Mouse (Mus musculus): ENCODE data around the gene I0C0044D17Rik. TPM values are rescaled to one million over a fixed set of nuclear protein-coding genes. Genes with fewer than 3 reads are reported as not detected.

The I0C0044D17Rik gene
- total RNA-seq, 2 experiments from 2014 or later: not detected

DNA sequence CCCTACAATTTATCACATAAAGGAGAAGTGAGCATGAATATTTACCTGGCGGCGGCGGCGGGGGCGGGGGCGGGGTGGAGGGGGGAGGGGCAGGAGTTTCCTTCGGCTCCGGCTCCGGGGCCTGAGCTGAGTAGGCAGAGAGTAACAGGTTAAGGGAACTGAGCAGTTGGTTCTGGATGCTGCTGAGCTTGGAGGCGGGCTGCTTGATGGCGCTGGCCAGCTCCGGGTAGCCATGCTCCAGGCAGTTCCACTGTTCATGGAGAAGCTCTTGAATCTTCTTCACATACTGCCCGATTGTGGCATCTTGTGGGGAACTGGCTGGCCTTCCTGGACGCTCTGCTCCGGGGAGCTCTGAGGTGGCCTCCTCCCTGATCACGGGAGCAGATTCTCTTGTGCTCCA, 45.4 kb downstream of the I0C0044D17Rik start:
- ATAC-seq (ENCODE audit: poor library complexity, severe bottlenecking): no peak

DNA sequence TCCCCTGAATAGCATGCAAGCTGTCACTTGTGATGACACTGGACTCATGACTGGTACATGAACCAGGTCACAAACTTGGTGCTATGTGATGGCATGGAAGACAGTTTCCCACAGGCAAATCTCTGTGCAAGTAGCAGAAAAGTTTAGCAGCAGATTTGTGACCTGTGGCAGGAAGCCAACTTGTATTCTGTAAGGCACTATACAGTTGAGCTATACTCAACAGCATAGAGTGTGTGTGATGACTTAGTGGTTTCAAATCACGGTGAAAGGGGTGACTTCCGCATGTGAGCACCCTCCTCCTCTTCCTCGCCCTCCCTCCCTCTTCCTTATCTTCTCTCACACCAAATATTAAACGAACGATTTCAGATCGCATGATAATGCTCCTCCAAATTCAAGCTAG, 46.2 kb downstream of the I0C0044D17Rik start:
- ATAC-seq (ENCODE audit: poor library complexity, severe bottlenecking): no peak

DNA sequence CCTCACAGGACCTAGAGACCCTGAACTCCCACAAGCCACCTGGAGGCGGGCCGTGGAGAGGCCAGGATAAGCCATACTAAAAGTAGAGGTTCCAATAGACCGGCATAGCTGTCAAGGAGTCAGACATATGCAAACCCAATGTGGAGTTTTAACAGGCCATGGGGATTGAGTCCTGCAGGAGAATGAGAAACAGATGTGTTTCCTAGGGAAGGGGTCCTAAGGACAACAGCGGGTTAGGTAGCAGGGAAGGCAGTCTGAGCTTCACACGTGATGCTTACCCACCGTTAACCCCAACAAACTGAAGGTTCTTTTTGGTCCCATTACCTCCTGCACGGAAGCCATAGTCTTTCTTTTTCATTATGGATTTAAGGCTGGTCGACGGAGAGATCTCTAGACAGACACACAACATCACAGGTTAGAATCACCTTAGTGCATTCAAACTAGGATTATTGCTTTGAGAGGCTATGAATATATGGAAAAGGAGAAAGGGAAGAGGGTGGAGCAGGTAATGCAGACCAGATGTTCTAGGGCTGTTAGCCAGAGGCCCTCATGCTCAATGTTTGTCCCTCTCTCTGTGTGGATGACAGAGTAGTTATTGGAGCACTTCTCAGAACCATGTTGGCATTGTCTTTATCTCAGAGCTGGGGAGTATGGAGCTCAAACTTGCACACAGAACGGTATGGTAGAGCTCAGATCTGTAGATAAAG, 46.8 kb downstream of the I0C0044D17Rik start:
- no peak for ATAC-seq (ENCODE audit: poor library complexity, severe bottlenecking)

DNA sequence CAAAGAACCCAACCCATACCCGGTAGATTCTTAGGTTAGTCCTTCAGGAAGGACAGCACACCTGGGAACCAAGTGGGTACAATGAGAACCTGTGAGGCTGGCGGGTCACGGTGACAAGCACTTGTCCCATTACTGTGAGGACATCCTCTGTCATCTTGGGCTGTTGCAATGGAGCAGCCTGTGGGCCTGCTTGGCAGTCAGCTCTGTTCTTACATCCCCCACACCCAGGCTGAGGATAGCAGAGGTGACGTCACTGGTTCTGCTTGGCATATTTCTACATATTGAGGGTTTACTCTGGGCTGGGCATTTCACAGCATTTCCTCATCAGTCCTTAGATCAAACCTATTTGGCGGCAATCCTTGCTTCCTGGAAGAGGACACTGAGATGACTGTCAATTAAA, 49.9 kb downstream of the I0C0044D17Rik start:
- no peak for ATAC-seq (ENCODE audit: poor library complexity, severe bottlenecking)

Other genes starting within 250 kb of the I0C0044D17Rik start
- gene L1td1, start 97.1 kb downstream of the I0C0044D17Rik start, total RNA-seq (2015): not detected in 2 replicates
- gene L1td1, start 97.1 kb downstream of the I0C0044D17Rik start, total RNA-seq (2017): not detected in 2 replicates
- gene Kank4, start 6.3 kb downstream of the I0C0044D17Rik start, total RNA-seq (2015): not detected in 2 replicates
- gene Kank4, start 6.3 kb downstream of the I0C0044D17Rik start, total RNA-seq (2017): 0.04 TPM in 1 of 2 replicates, not detected in the other
- 113 and 135 TPM in 2 replicates for gene Usp1, start 100.0 kb upstream of the I0C0044D17Rik start, total RNA-seq (2015)
- gene Usp1, start 100.0 kb upstream of the I0C0044D17Rik start, total RNA-seq (2017): 125 and 127 TPM in 2 replicates
- not detected in 2 replicates for gene Angptl3, start 207.1 kb upstream of the I0C0044D17Rik start, total RNA-seq (2015)
- gene Angptl3, start 207.1 kb upstream of the I0C0044D17Rik start, total RNA-seq (2017): 1.2 TPM in 1 of 2 replicates, not detected in the other